Mouse (Mus musculus) midbrain, embryonic 14.5 days (tissue): ENCODE measurements around the gene Stox2. TPM values are rescaled to one million over a fixed set of nuclear protein-coding genes. Genes with fewer than 3 reads are reported as not detected.

Experiments
- ATAC-seq: fragments of 200-750 bp; cut with Nextera tagmentation; 2 replicates; pipeline ENCODE4 v1.8.0; 2017; ENCODE audit warnings: moderate number of reproducible peaks, moderate library complexity; ENCODE audit not compliant: low FRiP score, low TSS enrichment
- DNase-seq: peaks from one replicate; pipeline ENCODE4 v3.0.0-alpha.2; 2015
- H3K27ac ChIP-seq: fragments of 300-500 bp; sonication (generic); replicated peaks from 2 replicates; pipeline ENCODE4 v1.5.1; 2014; ENCODE audit warnings: mild to moderate bottlenecking, low read depth, low read length, moderate library complexity
- H3K27me3 ChIP-seq: fragments of 300-500 bp; sonication (generic); 2 replicates; pipeline ENCODE4 v1.6.1; 2014; ENCODE audit warnings: low read length, control low read depth, mixed read lengths; ENCODE audit not compliant: control insufficient read depth, insufficient read depth
- H3K36me3 ChIP-seq: fragments of 300-500 bp; sonication (generic); 2 replicates; pipeline ENCODE4 v1.6.1; 2014; ENCODE audit warnings: low read length, control low read depth; ENCODE audit not compliant: control insufficient read depth, insufficient read depth
- H3K4me1 ChIP-seq: fragments of 300-500 bp; sonication (generic); 2 replicates; pipeline ENCODE4 v1.6.1; 2014; ENCODE audit warnings: mild to moderate bottlenecking, antibody characterized with exemption, low read length, control low read depth; ENCODE audit not compliant: control insufficient read depth, insufficient read depth
- H3K4me2 ChIP-seq: fragments of 300-500 bp; sonication (generic); 2 replicates; pipeline ENCODE4 v1.6.1; 2014; ENCODE audit warnings: mild to moderate bottlenecking, low read length, moderate library complexity
- H3K4me3 ChIP-seq: fragments of 300-500 bp; sonication (generic); replicated peaks from 2 replicates; pipeline ENCODE4 v1.5.1; 2014; ENCODE audit warnings: low read depth, low read length
- H3K9ac ChIP-seq: fragments of 300-500 bp; sonication (generic); replicated peaks from 2 replicates; pipeline ENCODE4 v1.6.1; 2014; ENCODE audit warnings: mild to moderate bottlenecking, low read length, moderate library complexity
- H3K9me3 ChIP-seq: fragments of 300-500 bp; sonication (generic); 2 replicates; pipeline ENCODE4 v1.6.1; 2016; ENCODE audit warnings: low read length, control low read depth, mixed read lengths; ENCODE audit not compliant: control insufficient read depth
- WGBS: fragments of 180-500 bp; shearing (Covaris S2); extraction: QIAGEN DNeasy Blood & Tissue Kit; methylation state at CpG from one replicate; pipeline ENCODE4 v1.1.7; 2014; 5-methylcytosine and 5-hydroxymethylcytosine counted together
- polyA plus RNA-seq: library from polyadenylated mRNA; unstranded; fragments of >200 nt; fragmentation: Nextera tagmentation; extraction: Ambion mirVana; gene quantifications from 2 replicates; pipeline ENCODE4 v1.2.1, GENCODE M21; 2014

The Stox2 gene
- polyA plus RNA-seq, 1 experiment from 2014 or later = 53.9 TPM

GRCm38 (mm10) chr8:47135586-47135985 lies 310.6 kb downstream of the Stox2 start:
- no peak for ATAC-seq
- Histone ChIP-seq H3K36me3 (no peaks in the 10 kb centered on the region), H3K4me1 (no peaks in the 10 kb centered on the region), H3K27me3 (no peaks in the 10 kb centered on the region), H3K9ac (no peak overlapping the region), H3K9me3 (no peaks in the 10 kb centered on the region), H3K4me3 (no peak overlapping the region), H3K4me2 (no peak overlapping the region), H3K27ac (no peak overlapping the region)
- DNase-seq = peak; percentile 5
- 24% methylated on average over 9 of the region's 9 CpGs for WGBS

- Histone ChIP-seq H3K4me1 (no peaks in the 10 kb centered on the region), H3K9me3 (no peaks in the 10 kb centered on the region), H3K27ac (no peak overlapping the region), H3K27me3 (no peaks in the 10 kb centered on the region), H3K36me3 (no peaks in the 10 kb centered on the region), H3K4me2 (no peak overlapping the region), H3K9ac (no peak overlapping the region), H3K4me3 (no peak overlapping the region)
- DNase-seq (peak; percentile 6), ATAC-seq (no peak)
- 62% methylated on average over 11 of the region's 11 CpGs for WGBS
Observed at GRCm38 (mm10) chr8:47134736-47135135, 311.4 kb downstream of the Stox2 start.

GRCm38 (mm10) chr8:47133381-47133780 lies 312.8 kb downstream of the Stox2 start:
- WGBS = 95% methylated on average over 3 of the region's 3 CpGs
- H3K27ac ChIP-seq = no peak overlapping the region
- no peak overlapping the region for H3K9ac ChIP-seq
- H3K36me3 ChIP-seq = no peaks in the 10 kb centered on the region
- H3K27me3 ChIP-seq = no peaks in the 10 kb centered on the region
- no peaks in the 10 kb centered on the region for H3K9me3 ChIP-seq
- DNase-seq (no peak), ATAC-seq (no peak)
- H3K4me2 ChIP-seq = no peak overlapping the region
- H3K4me1 ChIP-seq = no peaks in the 10 kb centered on the region
- H3K4me3 ChIP-seq = no peak overlapping the region

Other genes with a start within 250 kb of the Stox2 start
- gene Trappc11, start 87.1 kb upstream of the Stox2 start, polyA plus RNA-seq = 32.0 and 50.9 TPM in 2 replicates
- 33.4 and 44.2 TPM in 2 replicates for gene Rwdd4a, start 87.3 kb upstream of the Stox2 start, polyA plus RNA-seq
- gene Ing2, start 229.2 kb upstream of the Stox2 start, polyA plus RNA-seq = 6.4 and 7.4 TPM in 2 replicates